Mouse (Mus musculus) limb, embryonic 12.5 days (tissue): ENCODE data around the gene Atxn2. TPM values are rescaled to one million over a fixed set of nuclear protein-coding genes. Genes with fewer than 3 reads are reported as not detected.

Source experiments
- ATAC-seq: fragments of 200-750 bp; cut with Nextera tagmentation; 2 replicates; pipeline ENCODE4 v1.8.0; 2017; ENCODE audit warnings: low read depth, moderate TSS enrichment; ENCODE audit not compliant: insufficient number of reproducible peaks, insufficient read depth, low FRiP score, low TSS enrichment
- H3K27ac ChIP-seq: fragments of 300-500 bp; sonication (generic); 2 replicates; pipeline ENCODE4 v1.5.1; 2016; ENCODE audit warnings: mild to moderate bottlenecking, moderate library complexity
- H3K27me3 ChIP-seq: fragments of 300-500 bp; sonication (generic); 2 replicates; pipeline ENCODE4 v1.6.1; 2016; ENCODE audit warnings: mild to moderate bottlenecking, moderate library complexity
- H3K36me3 ChIP-seq: fragments of 300-500 bp; sonication (generic); 2 replicates; pipeline ENCODE4 v1.6.1; 2016; ENCODE audit warnings: mild to moderate bottlenecking, moderate library complexity
- H3K4me1 ChIP-seq: fragments of 300-500 bp; sonication (generic); replicated peaks from 2 replicates; pipeline ENCODE4 v1.6.1; 2016
- H3K4me2 ChIP-seq: fragments of 300-500 bp; sonication (generic); 2 replicates; pipeline ENCODE4 v1.6.1; 2016; ENCODE audit warnings: mild to moderate bottlenecking, moderate library complexity
- H3K4me3 ChIP-seq: fragments of 300-500 bp; sonication (generic); replicated peaks from 2 replicates; pipeline ENCODE4 v1.5.1; 2016; ENCODE audit warnings: mild to moderate bottlenecking
- H3K9ac ChIP-seq: fragments of 300-500 bp; sonication (generic); replicated peaks from 2 replicates; pipeline ENCODE4 v1.6.1; 2016; ENCODE audit warnings: mild to moderate bottlenecking, moderate library complexity
- H3K9me3 ChIP-seq: fragments of 300-500 bp; sonication (generic); 2 replicates; pipeline ENCODE4 v1.6.1; 2016; ENCODE audit warnings: mild to moderate bottlenecking, moderate library complexity
- whole genome bisulfite sequencing: fragments of 180-500 bp; shearing (Covaris S2); methylation state at CpG from one replicate; pipeline ENCODE4 v1.1.7; 2016; 5-methylcytosine and 5-hydroxymethylcytosine counted together
- polyA plus RNA-seq: library from polyadenylated mRNA; unstranded; fragments of >200 nt; fragmentation: Nextera tagmentation; extraction: Ambion mirVana; gene quantifications from 2 replicates; pipeline ENCODE4 v1.2.1, GENCODE M21; 2016

Atxn2 gene
- polyA plus RNA-seq, 1 experiment from 2014 or later = 79.2 TPM

DNA sequence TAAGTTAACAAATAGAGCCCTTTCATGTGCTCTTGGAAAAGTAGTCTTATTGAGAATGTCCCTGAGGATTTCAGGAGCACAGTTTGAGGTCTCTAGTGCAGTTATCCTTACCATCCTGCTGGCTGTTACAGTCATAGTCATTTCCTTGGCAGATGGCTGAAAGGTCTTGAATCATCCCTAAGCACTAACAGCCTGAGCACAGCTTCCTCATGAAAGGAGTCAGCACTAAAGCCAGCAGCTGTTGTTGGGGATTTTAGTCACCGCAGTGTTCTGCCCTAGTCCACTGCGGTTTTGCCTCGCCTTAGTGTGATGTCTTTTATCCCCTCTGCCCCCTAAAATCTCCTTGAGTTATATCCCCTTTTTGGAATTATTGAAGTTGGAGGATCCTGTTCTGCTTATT, 96.0 kb downstream of the Atxn2 start:
- Histone ChIP-seq H3K4me3 (no peak overlapping the region), H3K27me3 (no peaks in the 10 kb centered on the region), H3K4me2 (no peak overlapping the region), H3K36me3 (peaks cover 85% of the 10 kb centered on the region), H3K9ac (no peak overlapping the region), H3K9me3 (no peaks in the 10 kb centered on the region), H3K4me1 (no peaks in the 10 kb centered on the region), H3K27ac (peak overlapping the region; percentile 7; the same call in 1 of the 2 replicates)
- WGBS = 89% methylated on average over 3 of the region's 3 CpGs
- no peak for ATAC-seq

DNA sequence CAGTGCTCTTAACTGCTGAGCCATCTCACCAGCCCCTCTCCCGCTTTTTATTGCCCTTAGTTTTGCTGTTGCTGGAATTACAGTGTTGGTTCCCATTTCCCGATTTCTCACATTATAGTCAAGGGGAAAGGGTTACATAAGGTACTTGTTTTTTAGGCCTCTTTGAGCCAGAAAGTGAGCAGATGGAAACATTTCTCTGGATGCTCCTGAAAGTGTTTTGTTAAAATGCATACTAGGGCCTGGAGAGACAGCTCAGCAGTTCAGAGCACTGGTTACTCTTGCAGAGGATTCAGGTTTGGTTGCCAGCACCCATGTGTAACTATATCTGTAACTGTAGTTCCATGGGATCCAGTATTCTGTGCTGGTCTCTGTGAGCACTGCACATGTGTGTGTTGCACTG, 97.1 kb downstream of the Atxn2 start:
- no peaks in the 10 kb centered on the region for H3K9me3 ChIP-seq
- H3K27me3 ChIP-seq = no peaks in the 10 kb centered on the region
- H3K27ac ChIP-seq = no peak overlapping the region
- no peak overlapping the region for H3K4me3 ChIP-seq
- no peak for ATAC-seq
- peaks cover 85% of the 10 kb centered on the region for H3K36me3 ChIP-seq
- H3K4me2 ChIP-seq = no peak overlapping the region
- 80% methylated on average over 2 of the region's 2 CpGs for WGBS
- no peaks in the 10 kb centered on the region for H3K4me1 ChIP-seq
- H3K9ac ChIP-seq = no peak overlapping the region

DNA sequence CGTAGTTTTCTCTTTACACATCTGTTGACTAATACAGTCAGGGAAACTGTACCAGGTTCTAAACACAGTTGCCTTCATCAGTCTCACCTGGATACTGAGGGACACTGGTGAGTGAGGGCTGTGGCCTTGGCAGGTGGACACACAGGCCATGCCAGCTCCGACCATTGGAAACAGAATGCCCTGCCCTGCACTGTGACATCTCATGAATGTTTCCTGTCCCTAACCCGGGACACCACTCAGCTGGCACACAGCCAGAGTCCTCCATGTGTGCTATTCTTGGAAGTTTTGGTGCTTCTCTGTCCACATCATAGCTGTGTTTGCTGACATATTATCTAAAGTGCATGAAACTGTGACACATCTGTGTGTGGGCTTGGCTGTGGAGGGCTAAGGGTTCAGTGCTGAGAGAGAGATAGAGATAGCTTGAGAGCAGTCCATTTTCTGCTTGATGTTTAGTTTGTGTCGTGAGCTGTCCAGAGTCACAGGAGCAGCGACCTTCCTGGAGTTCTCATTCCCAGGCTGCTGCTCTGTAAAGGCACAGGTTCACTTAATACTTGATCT, 98.6 kb downstream of the Atxn2 start:
- Histone ChIP-seq H3K4me1 (no peaks in the 10 kb centered on the region), H3K9ac (no peak overlapping the region), H3K4me2 (no peak overlapping the region), H3K27me3 (no peaks in the 10 kb centered on the region), H3K36me3 (peaks cover 82% of the 10 kb centered on the region), H3K27ac (no peak overlapping the region), H3K4me3 (no peak overlapping the region), H3K9me3 (no peaks in the 10 kb centered on the region)
- 80% methylated on average over 5 of the region's 5 CpGs for WGBS
- no peak for ATAC-seq

DNA sequence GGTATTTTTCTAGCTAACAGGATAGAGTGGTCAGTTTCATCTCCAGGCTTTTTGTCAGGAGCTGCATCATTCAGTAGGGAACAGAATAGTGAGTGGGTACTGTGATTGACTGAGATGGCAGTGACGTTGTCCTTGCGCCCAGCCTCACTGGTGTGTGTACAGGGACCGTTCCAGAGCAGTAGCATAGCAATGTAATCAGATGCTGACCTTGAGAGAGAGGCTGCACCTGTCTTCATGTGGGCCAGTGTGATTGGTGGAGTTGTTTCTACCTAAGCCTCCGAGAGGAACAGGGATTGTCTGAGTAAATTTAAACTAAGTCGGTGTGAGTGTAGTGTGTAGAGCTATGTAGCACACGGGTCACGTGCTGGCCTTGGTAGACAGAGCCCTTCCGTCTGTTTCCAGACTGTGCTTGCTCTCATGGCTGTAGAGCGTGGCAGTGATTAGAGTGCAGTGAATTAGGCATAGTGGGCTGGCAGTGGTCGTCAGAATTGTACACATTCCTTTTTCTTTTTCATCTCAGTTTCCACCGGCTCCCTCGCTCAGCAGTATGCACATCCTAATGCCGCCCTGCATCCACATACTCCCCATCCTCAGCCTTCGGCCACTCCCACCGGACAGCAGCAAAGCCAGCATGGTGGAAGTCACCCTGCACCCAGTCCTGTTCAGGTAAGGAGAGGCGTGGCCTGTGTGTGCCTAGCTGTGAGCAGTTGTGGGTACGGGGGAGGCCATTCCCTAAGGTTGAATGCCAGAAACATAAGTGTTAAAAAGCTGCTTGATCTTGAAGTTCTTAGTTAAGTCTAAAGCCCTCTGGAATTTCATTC, 99.4 kb downstream of the Atxn2 start:
- no peak overlapping the region for H3K4me2 ChIP-seq
- no peaks in the 10 kb centered on the region for H3K9me3 ChIP-seq
- no peak overlapping the region for H3K27ac ChIP-seq
- WGBS = 90% methylated on average over 17 of the region's 17 CpGs
- H3K36me3 ChIP-seq = peaks cover 82% of the 10 kb centered on the region
- H3K4me3 ChIP-seq = no peak overlapping the region
- H3K4me1 ChIP-seq = no peaks in the 10 kb centered on the region
- H3K9ac ChIP-seq = no peak overlapping the region
- no peaks in the 10 kb centered on the region for H3K27me3 ChIP-seq
- ATAC-seq = no peak

DNA sequence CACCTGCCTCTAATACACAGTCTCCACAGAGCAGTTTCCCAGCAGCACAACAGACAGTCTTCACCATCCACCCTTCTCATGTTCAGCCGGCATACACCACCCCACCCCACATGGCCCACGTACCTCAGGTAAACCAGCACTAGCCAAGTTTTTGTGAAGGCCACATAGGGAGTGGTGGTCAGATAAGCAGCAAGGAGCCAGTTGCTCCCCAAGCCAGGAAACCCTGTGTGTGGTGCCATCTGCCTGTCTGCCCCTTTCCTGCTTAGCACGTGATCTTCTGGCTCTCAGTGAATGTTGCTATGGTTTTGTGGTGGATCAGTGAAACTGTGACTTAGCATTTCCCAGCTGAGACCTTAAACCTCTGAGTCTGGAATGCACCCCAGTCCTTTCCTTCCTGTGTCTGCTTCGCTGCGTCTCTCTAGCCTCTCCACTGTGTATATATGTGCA, 100.4 kb downstream of the Atxn2 start:
- WGBS = 92% methylated on average over 5 of the region's 5 CpGs
- Histone ChIP-seq H3K27ac (peak overlapping the region; percentile 53; the same call in 1 of the 2 replicates), H3K9me3 (no peaks in the 10 kb centered on the region), H3K4me3 (no peak overlapping the region), H3K9ac (no peak overlapping the region), H3K4me2 (no peak overlapping the region), H3K4me1 (no peaks in the 10 kb centered on the region), H3K27me3 (no peaks in the 10 kb centered on the region), H3K36me3 (peaks cover 82% of the 10 kb centered on the region)
- no peak for ATAC-seq

DNA sequence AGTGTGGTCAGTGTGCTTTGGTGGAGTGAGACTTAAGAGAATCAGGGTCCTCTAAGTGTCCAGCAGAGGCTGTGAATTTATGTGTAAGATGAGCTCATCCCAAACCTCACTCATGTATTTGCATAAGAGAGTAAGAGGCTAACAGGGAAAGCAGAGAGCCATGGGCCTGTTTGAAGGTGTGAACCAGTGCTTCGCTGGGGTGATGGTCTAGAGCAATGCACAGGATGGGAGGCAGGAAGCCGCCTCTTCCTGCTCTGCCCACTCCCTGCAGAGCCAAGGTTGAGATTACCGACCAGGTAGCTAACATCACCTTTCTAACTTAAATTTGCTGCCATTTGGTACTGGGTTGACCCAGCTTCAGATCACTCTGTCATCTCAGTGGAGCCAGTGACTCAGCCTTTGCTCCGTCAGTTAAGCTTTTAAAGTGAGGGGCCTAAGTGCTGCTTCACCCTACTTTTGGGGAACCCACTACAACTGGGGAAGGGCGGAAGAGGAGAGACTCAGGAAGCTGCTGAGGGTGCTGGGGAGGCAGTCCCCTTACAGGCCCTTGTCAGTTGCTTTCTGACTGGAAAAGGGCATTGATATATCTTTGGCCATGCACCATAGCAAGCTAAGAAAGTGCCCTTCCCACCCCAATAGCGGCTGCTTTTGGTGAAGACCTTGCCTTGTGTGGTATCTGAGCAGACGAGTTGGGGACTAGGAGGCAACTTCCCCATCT, 101.5 kb downstream of the Atxn2 start:
- peak overlapping the region; percentile 53; the same call in 1 of the 2 replicates for H3K27ac ChIP-seq
- H3K9me3 ChIP-seq = no peaks in the 10 kb centered on the region
- no peak overlapping the region for H3K4me3 ChIP-seq
- no peak overlapping the region for H3K4me2 ChIP-seq
- H3K4me1 ChIP-seq = no peaks in the 10 kb centered on the region
- no peak overlapping the region for H3K9ac ChIP-seq
- ATAC-seq = no peak
- peaks cover 87% of the 10 kb centered on the region for H3K36me3 ChIP-seq
- H3K27me3 ChIP-seq = no peaks in the 10 kb centered on the region
- WGBS = 84% methylated on average over 7 of the region's 7 CpGs

DNA sequence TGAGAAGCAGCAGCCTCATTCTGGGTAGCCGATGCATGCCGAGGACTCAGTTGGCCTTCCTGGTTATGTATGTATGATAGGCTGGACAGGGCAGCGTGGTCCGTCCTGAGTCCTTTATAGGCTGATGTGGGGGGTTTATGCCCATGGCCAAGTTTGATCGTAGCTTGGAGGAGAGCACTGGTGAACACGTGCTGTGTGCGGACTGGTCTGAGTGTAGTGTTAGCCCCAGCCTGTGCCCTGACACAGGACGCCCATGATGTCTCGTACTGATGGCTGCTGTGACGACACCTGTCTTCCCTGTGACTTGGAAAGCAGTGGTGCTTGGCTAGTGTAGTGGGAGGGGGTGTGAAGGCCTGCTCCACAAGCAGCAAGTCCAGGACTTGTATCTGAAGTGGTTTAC, 102.6 kb downstream of the Atxn2 start:
- Histone ChIP-seq H3K9me3 (no peaks in the 10 kb centered on the region), H3K36me3 (peaks cover 89% of the 10 kb centered on the region), H3K4me3 (no peak overlapping the region), H3K27me3 (no peaks in the 10 kb centered on the region), H3K4me1 (no peaks in the 10 kb centered on the region), H3K9ac (no peak overlapping the region), H3K4me2 (no peak overlapping the region), H3K27ac (peak overlapping the region; percentile 41; the same call in 1 of the 2 replicates)
- no peak for ATAC-seq
- 93% methylated on average over 10 of the region's 10 CpGs for WGBS

DNA sequence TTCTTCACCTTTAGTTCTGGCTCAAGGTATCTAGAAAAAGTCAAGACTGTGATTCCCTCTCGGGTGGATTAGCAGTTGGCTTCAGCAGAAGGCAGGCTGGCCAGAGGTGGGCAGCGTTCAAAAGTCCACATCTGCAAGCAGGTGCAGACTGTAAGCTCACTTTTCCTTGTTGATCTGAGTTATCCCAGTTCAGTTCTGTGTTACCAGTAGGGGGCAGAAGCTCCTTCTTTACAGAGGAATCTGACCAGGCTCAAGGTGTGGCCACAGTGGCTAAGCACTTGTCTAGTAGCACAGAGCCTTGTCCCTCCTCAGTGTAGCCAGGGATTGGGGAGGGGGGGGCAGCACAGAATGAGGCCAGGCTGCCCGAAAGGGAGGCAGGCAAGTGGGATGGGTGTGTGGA, 103.9 kb downstream of the Atxn2 start:
- Histone ChIP-seq H3K27ac (no peak overlapping the region), H3K9me3 (no peaks in the 10 kb centered on the region), H3K4me3 (no peak overlapping the region), H3K9ac (no peak overlapping the region), H3K27me3 (no peaks in the 10 kb centered on the region), H3K4me1 (no peaks in the 10 kb centered on the region), H3K4me2 (no peak overlapping the region), H3K36me3 (peaks cover 96% of the 10 kb centered on the region)
- WGBS = 61% methylated on average over 3 of the region's 3 CpGs
- ATAC-seq = no peak

DNA sequence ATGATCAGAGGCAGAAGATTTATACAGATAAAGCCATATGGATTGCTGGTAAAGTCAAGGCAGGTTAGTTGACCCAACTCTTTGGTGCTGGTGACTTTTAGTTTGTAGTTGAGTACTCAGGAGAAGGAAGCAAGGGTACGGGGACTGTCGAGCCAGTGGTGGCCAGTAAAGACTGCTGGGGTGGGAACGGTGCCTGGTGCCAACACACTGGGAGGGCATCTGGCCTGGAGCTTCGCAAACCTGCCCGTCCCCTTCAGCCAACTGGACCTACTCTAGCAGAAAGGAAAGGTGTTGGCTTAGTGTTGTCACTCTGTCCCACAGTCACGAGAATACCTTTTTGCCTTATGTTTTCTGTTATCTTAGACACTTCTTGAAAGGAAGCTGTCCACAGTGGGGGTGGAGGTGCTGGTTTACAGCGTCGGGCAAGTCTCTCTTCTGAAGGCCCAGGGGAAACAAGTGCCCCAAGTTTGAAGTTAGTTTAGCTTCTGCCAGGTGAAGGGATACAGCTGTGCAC, 104.8 kb downstream of the Atxn2 start:
- H3K4me3 ChIP-seq = no peak overlapping the region
- H3K9me3 ChIP-seq = no peaks in the 10 kb centered on the region
- H3K9ac ChIP-seq = no peak overlapping the region
- H3K27me3 ChIP-seq = no peaks in the 10 kb centered on the region
- ATAC-seq = no peak
- no peak overlapping the region for H3K4me2 ChIP-seq
- 90% methylated on average over 8 of the region's 8 CpGs for WGBS
- H3K27ac ChIP-seq = no peak overlapping the region
- peaks cover 96% of the 10 kb centered on the region for H3K36me3 ChIP-seq
- no peaks in the 10 kb centered on the region for H3K4me1 ChIP-seq

DNA sequence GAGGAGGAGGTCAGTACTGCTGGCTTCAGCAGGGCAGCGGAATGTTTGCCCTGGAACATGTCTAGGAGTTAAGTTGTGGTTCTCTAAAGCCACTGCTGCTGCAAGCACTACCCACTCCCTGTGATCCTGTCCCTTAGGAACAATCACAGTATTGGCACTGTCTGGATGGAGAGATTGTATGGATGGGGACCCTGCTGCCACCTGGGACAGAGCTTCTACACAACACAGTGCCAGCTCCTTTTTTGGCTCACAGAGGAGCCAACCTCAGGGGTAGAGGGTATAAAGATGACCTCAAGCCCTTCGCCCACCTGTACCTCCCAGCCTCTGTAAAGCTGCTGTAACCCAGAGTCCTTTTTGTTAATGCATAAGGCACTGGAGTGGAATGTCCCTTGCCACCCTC, 105.5 kb downstream of the Atxn2 start:
- Histone ChIP-seq H3K4me1 (no peaks in the 10 kb centered on the region), H3K4me2 (no peak overlapping the region), H3K9me3 (no peaks in the 10 kb centered on the region), H3K9ac (no peak overlapping the region), H3K36me3 (peaks cover 92% of the 10 kb centered on the region), H3K4me3 (no peak overlapping the region), H3K27ac (no peak overlapping the region), H3K27me3 (no peaks in the 10 kb centered on the region)
- 97% methylated on average over 2 of the region's 2 CpGs for WGBS
- ATAC-seq = no peak

DNA sequence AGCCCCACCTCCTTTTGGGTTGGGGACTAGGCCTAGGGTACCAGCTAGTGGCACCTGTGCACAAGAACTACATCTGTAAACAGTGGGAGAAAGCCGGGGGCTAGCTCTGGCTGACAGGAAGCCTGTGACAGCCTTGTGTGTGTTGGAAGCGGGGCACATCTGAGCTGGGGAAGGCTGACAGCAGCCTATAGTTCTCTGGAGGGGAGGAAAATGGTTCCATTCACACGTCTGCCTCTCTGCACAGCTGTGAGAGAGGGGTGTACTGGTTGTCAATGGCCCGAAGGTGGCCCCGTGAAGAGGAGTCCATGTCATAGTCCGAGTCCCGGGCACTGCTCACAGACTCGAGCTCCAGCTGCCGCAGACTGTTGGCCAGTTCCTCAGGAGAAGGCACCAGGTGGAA, 106.4 kb downstream of the Atxn2 start:
- H3K4me1 ChIP-seq = peaks cover 4% of the 10 kb centered on the region
- H3K27me3 ChIP-seq = no peaks in the 10 kb centered on the region
- H3K4me2 ChIP-seq = no peak overlapping the region
- no peak overlapping the region for H3K9ac ChIP-seq
- 88% methylated on average over 9 of the region's 9 CpGs for WGBS
- H3K36me3 ChIP-seq = peaks cover 83% of the 10 kb centered on the region
- no peak overlapping the region for H3K27ac ChIP-seq
- no peaks in the 10 kb centered on the region for H3K9me3 ChIP-seq
- no peak for ATAC-seq
- H3K4me3 ChIP-seq = no peak overlapping the region
